Mouse (Mus musculus) WW6 (cell line): Measurements from ENCODE around the gene Mrpl49.

ENCODE experiments used
- DNase-seq: peaks from one replicate; pipeline ENCODE4 v3.0.0-alpha.2; 2013; ENCODE audit warnings: low read depth, low spot score

Mrpl49 gene

GRCm38 (mm10) chr19:6057313-6058096 is at the start of gene Mrpl49, which contains the start of gene Fau:
Gene Mrpl49 (minus strand): TSS chr19:6057785.
Gene Fau (plus strand): TSS chr19:6057844.
- DNase-seq, result peak; percentile 93

GRCm38 (mm10) chr19:6105586-6105985 is 48.0 kb upstream of the Mrpl49 start, which contains the start of gene Naaladl1:
Gene Naaladl1 (plus strand): TSS chr19:6105782.
- DNase-seq, result no peak

DNA sequence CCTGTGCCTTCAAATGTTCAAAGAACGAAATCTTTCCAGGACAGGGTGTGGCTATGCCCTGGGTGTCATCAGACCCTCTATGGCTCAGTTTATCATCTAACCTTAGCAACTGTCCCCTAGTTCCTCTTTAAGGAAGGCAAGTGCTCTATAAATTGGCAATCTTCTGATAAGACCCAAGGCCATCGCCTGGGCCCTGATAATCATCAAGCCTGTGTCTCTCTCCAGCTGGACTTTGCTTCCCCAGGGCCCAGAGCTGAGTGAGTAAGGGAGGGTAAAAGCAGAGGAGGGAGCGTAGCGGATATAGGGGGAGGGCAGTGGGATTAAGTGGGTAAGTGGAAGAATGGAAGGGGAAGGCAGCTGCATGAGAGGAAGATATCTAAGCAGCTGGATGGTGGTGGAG is 46.9 kb upstream of the Mrpl49 start:
- DNase-seq, result no peak

GRCm38 (mm10) chr19:6102169-6102853 is 44.7 kb upstream of the Mrpl49 start:
- DNase-seq, result no peak

DNA sequence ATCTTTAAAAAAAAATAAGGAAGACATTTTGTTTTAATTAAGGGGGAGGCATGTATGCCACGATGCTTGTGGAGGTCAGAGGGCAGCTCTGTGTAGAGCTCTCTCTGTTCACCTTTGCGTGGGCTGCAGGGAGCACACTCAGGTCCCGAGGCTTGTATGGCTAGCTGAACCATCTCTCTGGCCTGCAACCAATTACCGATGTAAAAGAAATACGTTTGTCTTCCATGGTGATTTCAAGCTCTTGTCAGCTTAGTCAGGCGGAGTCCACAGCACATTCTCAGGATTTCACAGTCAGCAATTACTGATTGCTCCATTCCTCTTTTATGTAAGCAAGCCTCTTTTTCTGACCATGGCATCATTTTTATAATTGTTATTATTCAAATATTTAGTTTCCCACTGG is 43.6 kb upstream of the Mrpl49 start:
- no peak for DNase-seq

DNA sequence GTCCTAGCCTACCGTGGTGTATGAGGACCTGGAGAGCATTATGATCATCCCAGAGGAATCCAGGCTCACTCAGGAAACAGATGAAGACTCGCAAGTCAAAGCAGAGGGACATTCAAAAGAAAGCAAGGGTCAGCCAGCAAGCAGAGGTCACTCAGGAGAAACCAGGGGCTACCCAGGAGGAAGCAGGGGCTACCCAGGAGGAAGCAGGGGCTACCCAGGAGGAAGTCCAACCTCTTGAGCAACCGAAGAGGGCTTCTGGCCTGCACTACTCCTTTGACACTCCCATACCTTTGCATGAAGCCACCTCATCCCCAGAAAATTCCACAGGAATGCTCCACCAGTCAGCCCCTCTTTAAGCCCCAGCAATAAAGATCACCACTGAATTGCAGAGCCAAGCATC is 40.3 kb upstream of the Mrpl49 start:
- no peak for DNase-seq

GRCm38 (mm10) chr19:6094119-6094518 is 36.5 kb upstream of the Mrpl49 start, which contains the start of gene AC131692.1:
Gene AC131692.1 (plus strand): TSS chr19:6094419.
- DNase-seq, result no peak

GRCm38 (mm10) chr19:6088841-6089240 is 31.3 kb upstream of the Mrpl49 start:
- no peak for DNase-seq

- peak; percentile 65 for DNase-seq
These were observed 27.9 kb upstream of the Mrpl49 start for GRCm38 (mm10) chr19:6085417-6085879.

DNA sequence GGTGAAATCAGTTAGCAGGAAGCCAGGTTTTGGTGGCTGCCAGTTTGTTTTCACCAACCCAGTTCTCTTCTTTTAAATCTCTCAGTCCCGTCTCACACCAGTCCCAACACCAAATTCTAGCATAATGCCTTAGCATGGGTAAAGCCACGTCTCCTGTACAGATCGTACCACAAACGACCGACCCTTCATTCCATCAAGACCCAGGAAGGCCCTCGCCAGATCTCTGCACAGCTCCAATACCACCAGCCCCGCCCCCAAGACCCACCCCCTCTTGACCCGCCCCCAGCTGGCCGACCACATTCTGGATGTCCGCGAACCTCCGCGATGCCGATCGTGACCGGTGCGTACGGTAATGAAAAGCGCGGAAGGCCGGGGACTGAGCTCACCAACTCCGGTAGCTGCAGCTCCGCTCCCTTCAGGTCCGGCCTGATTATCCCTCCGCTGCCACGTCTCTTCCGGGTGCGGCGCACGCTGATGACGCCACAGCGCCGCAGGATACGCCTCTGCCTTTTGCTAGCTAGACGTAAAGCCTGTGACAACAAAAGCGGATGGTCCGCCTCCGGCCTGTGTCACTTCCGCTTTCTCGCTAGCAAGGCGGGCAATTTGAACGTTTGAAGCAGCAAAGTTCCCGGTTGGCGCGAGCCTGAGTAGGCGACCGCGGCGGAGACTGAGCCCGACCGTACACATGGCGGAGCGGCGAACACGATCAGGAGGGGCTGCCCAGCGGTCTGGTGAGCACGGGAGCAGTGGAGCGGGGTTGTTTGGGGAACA is 27.1 kb upstream of the Mrpl49 start, which contains the start of the genes Zfpl1 and Cdca5:
Gene Zfpl1, minus strand, starts transcription at position 479 of the 771 bp plus-strand sequence.
Gene Cdca5, plus strand, starts transcription at position 506 of the 771 bp plus-strand sequence.
- peak; percentile 98 for DNase-seq

GRCm38 (mm10) chr19:6082156-6082555 is 24.6 kb upstream of the Mrpl49 start, which contains the start of gene Gm28374:
Gene Gm28374 (minus strand): TSS chr19:6082256.
- DNase-seq, result no peak

- DNase-seq, result no peak
These were observed 22.4 kb upstream of the Mrpl49 start, which contains the start of gene Tmem262 for GRCm38 (mm10) chr19:6079983-6080480. Gene Tmem262 (plus strand): TSS chr19:6080033.

DNA sequence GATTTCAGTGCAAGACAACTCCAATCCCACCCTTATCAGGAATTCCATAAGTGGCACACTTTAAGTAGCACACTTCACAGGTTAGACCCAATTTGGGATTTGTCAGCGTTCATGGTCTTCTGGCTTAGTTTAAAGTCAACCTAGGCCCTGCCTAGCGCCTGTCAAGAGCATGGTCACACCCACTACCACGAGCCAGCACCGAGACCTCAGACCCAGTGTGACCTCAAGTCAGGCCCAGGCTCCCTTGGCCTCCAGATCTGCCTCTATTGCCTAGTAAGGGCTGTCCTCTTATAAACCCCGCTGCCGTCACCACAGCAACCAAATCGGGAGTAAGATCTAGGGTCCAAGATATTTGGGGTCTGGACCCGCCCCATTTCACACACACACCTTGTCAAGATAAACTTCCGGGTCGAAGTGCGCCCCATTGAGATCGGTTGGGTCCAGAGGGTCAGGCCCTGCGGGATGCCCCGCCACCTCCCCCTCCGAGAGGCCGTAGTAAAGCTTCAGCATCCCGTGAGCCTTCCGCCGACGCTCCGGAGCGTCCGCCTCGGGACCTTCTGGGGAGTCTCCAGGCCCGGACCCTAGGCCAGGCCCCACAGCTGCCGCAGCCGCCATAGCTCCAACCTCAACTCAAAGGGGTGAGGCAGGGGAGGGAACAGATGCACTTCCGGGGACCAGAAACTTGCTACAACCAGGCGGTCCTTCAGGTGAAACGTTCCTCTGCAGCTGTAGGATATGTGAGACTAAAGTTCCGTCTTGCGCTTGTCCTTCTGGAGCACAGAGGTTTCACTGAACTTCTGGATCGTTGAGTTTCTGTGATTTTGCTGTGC is 19.2 kb upstream of the Mrpl49 start, which contains the start of gene Vps51:
Gene Vps51, minus strand, starts transcription at position 668 of the 830 bp plus-strand sequence.
- DNase-seq, result peak; percentile 72

DNA sequence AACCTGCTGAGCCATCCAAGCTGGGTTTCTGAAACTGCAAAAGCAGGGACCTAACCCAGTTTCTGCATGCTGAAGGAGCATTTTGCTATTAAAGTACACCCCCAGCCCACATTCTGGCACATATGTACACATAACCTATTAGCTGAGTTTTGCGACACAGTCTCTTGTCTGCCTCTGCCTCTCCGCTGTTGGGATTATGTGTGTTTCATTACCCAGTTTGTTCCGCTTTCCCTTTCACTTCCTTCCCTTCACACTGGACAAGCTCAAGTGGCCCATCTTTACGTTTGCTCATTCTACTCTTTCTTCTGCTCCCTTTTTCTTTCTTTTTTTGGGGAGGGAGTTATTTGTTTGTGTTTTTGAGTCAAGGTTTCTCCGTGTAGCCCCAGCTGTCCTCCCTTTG is 16.3 kb upstream of the Mrpl49 start:
- no peak for DNase-seq

- no peak for DNase-seq
These were observed 13.7 kb upstream of the Mrpl49 start for GRCm38 (mm10) chr19:6071261-6071660.

- DNase-seq, result no peak
These were observed 13.1 kb upstream of the Mrpl49 start for GRCm38 (mm10) chr19:6070571-6071250.

DNA sequence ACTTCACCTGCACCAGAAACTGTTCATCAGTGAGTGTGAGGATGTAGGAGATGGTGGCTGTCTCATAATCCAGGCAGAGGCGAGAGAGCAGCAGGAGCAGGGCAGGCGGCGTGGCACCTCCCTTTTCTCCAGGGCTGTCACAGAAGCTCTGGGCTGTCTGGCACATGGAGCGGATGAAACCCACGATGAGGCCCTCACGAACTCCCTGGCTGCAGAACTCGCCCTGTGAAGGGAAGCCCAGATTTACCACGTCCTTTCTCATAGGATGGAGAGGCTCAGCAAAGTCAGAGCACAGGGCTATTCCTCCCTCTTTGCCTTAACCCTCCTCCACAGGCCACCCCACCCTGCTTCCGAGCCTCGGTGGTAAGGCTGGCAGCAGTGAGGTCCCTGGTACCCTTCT is 12.3 kb upstream of the Mrpl49 start:
- no peak for DNase-seq

DNA sequence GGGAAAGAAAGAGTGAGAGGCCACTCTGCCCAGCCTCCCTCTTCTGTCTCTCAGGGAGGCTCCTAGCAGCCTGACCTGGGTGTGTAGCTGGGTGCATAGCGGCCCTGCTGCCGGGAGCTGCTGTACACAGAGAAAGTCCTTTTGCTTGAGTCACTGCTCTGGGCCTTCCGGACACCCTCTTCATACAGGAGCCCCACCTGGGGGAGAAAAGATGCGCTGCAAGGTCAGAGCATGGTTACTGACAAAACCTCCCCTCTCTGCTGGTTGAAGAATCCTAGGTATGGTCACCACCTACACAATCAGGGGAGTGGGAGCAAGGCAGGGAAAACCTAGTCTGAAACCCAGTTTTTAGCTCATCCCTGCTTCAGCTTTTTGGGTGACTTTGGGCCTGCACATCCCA is 11.4 kb upstream of the Mrpl49 start:
- no peak for DNase-seq

- DNase-seq, result peak; percentile 78
These were observed 10.3 kb upstream of the Mrpl49 start, which contains the start of gene Tm7sf2 for GRCm38 (mm10) chr19:6067724-6068415. Gene Tm7sf2 (minus strand): TSS chr19:6068373.
